Mouse (Mus musculus) B cell, adult 62 days (primary cell): Measurements from ENCODE around the gene Psap. TPM values are rescaled to one million over a fixed set of nuclear protein-coding genes. Genes with fewer than 3 reads are reported as not detected.

Experiments
- total RNA-seq: library from RNA; stranded (reverse); gene quantifications from 4 replicates; pipeline ENCODE4 v1.2.4, GENCODE M21; 2023

The Psap gene
- 613 to 637 TPM (median 625 TPM) in 4 replicates for total RNA-seq

DNA sequence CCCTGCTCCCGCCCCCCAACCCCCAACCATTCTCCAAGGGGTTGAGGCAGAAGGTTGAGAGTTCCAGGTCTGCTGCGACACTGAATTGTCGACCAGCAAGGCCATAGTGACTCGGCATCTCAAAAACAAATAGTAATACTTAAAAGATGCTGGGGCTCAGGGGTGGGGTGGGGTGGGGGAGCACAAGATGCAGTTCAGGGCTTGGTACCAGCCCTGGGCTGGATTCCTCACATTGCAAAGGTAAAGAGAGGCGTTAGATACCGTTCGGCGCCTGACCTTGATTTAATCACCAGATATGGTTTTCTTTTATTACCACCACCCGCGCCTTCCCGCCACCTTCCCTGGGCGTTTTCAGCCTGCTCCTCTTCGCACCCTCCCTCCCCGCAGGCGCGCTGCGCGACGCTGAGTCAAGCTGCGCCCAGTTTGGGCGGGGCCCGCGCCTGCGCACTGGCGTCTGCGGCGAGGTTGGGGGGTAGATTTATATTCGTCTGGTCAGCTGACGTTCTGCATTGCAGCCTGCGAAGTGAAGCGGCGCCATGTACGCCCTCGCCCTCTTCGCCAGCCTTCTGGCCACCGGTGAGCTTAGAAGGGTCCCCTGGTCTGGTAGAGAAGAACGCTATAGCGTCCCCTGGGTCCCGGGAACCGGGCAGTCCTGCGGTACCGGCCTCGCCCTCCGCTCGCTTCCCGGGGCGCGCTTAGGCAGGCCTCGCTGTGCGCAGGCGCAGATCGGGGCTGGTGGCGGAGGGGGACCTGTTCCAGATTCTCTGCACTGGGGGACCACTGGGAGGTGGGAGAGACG lies at the start of gene Psap:
TSS of gene Psap (plus strand) at position 421 of the 799 bp plus-strand sequence.

GRCm38 (mm10) chr10:60346701-60347405 lies 69.4 kb downstream of the Psap start, which contains the start of gene Vsir:
Gene Vsir, plus strand, starts transcription at chr10:60346851.

Other genes with a start within 250 kb of the Psap start
- 0.55 to 1.2 TPM (median 0.92 TPM) in 4 replicates for gene Spock2, start 171.4 kb upstream of the Psap start, total RNA-seq
- 129 to 156 TPM (median 134 TPM) in 4 replicates for gene Chst3, start 58.4 kb upstream of the Psap start, total RNA-seq
- gene Vsir, start 69.2 kb downstream of the Psap start, total RNA-seq: 22.9 to 24.6 TPM (median 24.2 TPM) in 4 replicates
- not detected in 4 replicates for gene Gm17455, start 122.1 kb downstream of the Psap start, total RNA-seq